Mouse (Mus musculus): ENCODE measurements at regions not wholly inside any gene's neighbourhood (a gene's known extent, or its start where the extent isn't known, plus 50 kb on each side); places are given as distances from the start of the nearest gene placed in this dataset.

DNA sequence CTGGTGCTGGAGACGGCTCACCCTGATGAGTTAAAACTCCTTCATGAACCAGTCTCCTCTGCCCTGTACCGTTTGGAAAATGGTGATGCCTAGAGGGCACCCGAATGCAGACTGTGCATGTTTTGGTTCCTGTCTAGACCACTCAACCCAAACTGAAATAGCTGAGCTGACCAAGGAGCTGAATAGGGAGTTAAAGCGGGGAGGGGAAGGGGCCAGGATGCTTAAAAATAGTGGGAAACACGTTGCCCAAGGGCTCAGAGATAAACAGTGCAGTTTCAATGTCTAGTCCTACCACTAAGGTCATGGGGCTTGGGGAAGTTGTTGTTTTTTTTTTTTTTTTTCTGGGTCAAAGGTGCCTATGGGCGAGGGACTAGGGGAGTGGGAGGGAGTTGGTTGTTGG, 348.8 kb upstream of the Sall1 start:
- Histone ChIP-seq H3K27me3 (replicated peaks; ENCODE audit: control insufficient read depth, insufficient read depth, low read length) (no peaks in the 10 kb centered on the region), H3K4me1 (ENCODE audit: control insufficient read depth, insufficient read depth, low read length) (no peaks in the 10 kb centered on the region), H3K36me3 (ENCODE audit: control insufficient read depth, insufficient read depth, low read length) (no peaks in the 10 kb centered on the region), H3K4me3 (ENCODE audit: insufficient read depth, low read depth, low read length) (no peak overlapping the region), H3K27ac (ENCODE audit: insufficient read depth, low read depth, low read length) (no peak overlapping the region)
- WGBS = 69% methylated on average over 6 of the region's 6 CpGs
- TF ChIP-seq POLR2A (IDR thresholded peaks at IDR 0.05; ENCODE audit: low read depth, low read length) (no peak), CTCF (conservative IDR thresholded peaks at IDR 0.05; ENCODE audit: insufficient read depth, insufficient read length, low read depth, low read length) (no peak)
- no peak for DNase-seq

DNA sequence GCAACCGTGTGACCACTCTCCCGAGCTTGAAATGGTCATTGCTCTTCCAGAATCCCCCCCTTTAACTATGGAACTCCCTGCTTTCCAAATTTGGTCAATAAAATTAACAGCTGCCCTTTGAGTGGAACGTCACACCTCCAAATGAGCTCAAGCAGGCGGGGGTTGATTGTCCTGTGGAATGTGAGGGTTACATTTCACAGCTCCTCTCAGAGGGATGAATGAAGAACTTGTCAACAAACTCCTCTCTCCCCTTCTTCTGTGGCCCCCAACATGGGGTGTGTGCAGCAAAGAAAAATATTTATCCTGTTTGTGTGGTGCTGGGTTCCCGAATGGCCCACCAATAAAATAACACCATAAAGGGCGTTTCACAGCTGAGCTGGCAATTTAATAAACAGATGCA, 344.8 kb upstream of the Sall1 start:
- Histone ChIP-seq H3K27me3 (replicated peaks; ENCODE audit: control insufficient read depth, insufficient read depth, low read length) (no peaks in the 10 kb centered on the region), H3K36me3 (ENCODE audit: control insufficient read depth, insufficient read depth, low read length) (no peaks in the 10 kb centered on the region), H3K4me1 (ENCODE audit: control insufficient read depth, insufficient read depth, low read length) (no peaks in the 10 kb centered on the region), H3K4me3 (ENCODE audit: insufficient read depth, low read depth, low read length) (no peak overlapping the region), H3K27ac (ENCODE audit: insufficient read depth, low read depth, low read length) (no peak overlapping the region)
- TF ChIP-seq POLR2A (IDR thresholded peaks at IDR 0.05; ENCODE audit: low read depth, low read length) = no peak
- TF ChIP-seq CTCF (conservative IDR thresholded peaks at IDR 0.05; ENCODE audit: insufficient read depth, insufficient read length, low read depth, low read length) = no peak
- DNase-seq = no peak
- 54% methylated on average over 6 of the region's 6 CpGs for WGBS

DNA sequence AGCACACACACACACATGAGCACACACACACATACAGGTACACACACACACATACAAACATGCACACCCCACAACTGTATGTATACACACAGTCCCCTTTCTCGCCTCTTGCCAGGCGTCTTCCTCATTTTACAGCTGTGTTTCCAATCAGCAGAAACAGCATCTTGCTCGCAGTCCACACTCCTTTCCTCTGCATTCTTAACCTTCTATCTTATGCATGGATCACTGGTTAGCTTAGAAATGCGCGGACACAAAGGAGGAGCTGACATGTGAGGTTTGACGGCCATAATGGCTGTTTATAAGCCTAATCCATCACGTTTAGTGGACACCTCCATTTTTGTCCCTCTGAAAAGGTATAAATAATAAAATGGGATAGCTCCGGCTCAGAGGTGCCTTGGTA, 343.3 kb upstream of the Sall1 start:
- H3K27me3 ChIP-seq (replicated peaks; ENCODE audit: control insufficient read depth, insufficient read depth, low read length) = no peaks in the 10 kb centered on the region
- H3K36me3 ChIP-seq (ENCODE audit: control insufficient read depth, insufficient read depth, low read length) = no peaks in the 10 kb centered on the region
- WGBS = 29% methylated on average over 8 of the region's 8 CpGs
- no peak overlapping the region for H3K4me3 ChIP-seq (ENCODE audit: insufficient read depth, low read depth, low read length)
- H3K27ac ChIP-seq (ENCODE audit: insufficient read depth, low read depth, low read length) = no peak overlapping the region
- DNase-seq = no peak
- TF ChIP-seq POLR2A (IDR thresholded peaks at IDR 0.05; ENCODE audit: low read depth, low read length) (no peak), CTCF (conservative IDR thresholded peaks at IDR 0.05; ENCODE audit: insufficient read depth, insufficient read length, low read depth, low read length) (no peak)
- H3K4me1 ChIP-seq (ENCODE audit: control insufficient read depth, insufficient read depth, low read length) = no peaks in the 10 kb centered on the region

DNA sequence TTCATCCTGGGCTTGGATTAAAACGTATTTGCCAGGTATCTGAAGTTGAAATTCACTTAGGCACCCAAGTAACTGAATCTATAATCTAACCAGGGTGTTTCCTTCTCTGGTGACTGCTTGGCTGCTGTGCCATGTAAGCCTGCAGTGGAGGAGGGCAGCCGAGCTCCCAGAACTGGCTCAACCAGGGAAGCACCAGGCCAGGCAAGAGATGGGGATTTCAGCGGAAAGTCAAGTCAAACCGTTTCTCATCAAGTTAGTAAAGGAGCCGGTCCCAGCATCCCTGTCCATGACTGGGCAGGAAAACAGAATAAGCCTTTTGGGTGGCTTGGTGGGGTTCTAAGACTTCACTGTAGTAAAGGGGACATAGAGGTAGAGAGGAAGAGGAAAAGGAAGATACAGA, 341.1 kb upstream of the Sall1 start:
- Histone ChIP-seq H3K4me1 (ENCODE audit: control insufficient read depth, insufficient read depth, low read length) (no peaks in the 10 kb centered on the region), H3K36me3 (ENCODE audit: control insufficient read depth, insufficient read depth, low read length) (no peaks in the 10 kb centered on the region), H3K4me3 (ENCODE audit: insufficient read depth, low read depth, low read length) (no peak overlapping the region), H3K27me3 (replicated peaks; ENCODE audit: control insufficient read depth, insufficient read depth, low read length) (no peaks in the 10 kb centered on the region), H3K27ac (ENCODE audit: insufficient read depth, low read depth, low read length) (no peak overlapping the region)
- DNase-seq = no peak
- 75% methylated on average over 5 of the region's 5 CpGs for WGBS
- TF ChIP-seq POLR2A (IDR thresholded peaks at IDR 0.05; ENCODE audit: low read depth, low read length) = no peak

DNA sequence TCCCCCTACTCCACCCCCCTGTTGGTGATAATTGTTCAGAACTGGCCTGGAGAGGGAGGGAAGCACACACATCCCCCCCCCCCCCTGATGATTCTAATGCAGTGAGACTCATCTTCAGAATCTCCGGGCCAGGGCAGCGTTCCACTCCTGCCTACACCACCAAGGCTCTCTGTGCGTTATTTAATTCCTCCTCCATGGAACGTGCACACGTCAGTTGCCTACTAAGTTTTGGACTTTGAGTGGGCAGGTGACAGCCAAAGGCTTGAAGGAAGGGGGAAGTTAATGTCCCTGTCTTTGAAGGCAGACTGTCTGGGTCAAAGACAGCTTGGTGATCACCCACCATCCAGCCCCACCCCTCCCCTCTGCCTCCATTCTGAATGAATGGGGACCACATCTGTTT, 339.8 kb upstream of the Sall1 start:
- H3K36me3 ChIP-seq (ENCODE audit: control insufficient read depth, insufficient read depth, low read length) = no peaks in the 10 kb centered on the region

DNA sequence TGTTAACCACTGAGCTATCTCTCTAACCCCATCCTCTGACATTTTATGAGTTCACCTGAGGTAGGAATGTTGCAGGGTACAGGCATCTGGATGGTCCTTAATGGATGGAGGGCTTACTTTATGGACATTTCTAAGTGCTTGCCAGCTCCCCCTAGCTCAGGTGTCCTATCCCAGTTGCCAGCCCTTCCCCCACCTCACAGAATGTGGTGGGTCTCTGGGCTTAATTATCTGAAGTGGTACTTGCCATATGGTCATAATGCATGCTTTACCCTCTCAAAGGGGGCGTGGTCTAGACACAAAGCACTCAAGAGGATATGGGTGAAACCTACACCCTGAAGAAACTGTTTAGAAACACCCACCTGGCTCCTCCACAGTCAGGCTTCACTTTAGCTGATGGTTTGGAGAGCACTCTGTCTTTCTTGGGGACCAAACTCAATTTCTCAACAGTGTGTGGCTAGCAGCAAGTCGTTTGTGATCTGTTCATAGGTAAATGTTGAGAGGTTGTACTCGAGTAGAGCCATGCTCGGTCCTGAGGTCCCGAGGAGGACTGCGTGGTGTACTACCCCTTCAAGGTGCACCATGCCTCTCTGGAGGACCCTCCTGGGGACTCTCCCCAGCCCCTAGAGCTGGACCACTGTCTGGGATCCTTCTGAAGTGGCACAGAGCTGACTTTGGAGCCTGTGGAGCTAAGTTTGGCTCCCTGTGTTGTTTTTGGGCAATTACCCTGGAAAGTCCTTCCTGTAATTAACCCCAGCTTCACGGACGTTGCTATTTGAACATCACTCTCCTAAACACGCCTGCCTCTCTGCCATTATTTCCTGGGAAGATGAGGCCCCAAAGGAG, 338.8 kb upstream of the Sall1 start:
- TF ChIP-seq CTCF (conservative IDR thresholded peaks at IDR 0.05; ENCODE audit: insufficient read depth, insufficient read length, low read depth, low read length) = no peak
- no peak for TF ChIP-seq POLR2A (IDR thresholded peaks at IDR 0.05; ENCODE audit: low read depth, low read length)
- H3K27ac ChIP-seq (ENCODE audit: insufficient read depth, low read depth, low read length) = no peak overlapping the region
- 44% methylated on average over 9 of the region's 9 CpGs for WGBS

More for the DNA sequence above, 339.8 kb upstream of the Sall1 start:
- DNase-seq = no peak
- 61% methylated on average over 5 of the region's 5 CpGs for WGBS
- no peak for TF ChIP-seq CTCF (conservative IDR thresholded peaks at IDR 0.05; ENCODE audit: insufficient read depth, insufficient read length, low read depth, low read length)
- TF ChIP-seq POLR2A (IDR thresholded peaks at IDR 0.05; ENCODE audit: low read depth, low read length) = no peak
- no peak overlapping the region for H3K4me3 ChIP-seq (ENCODE audit: insufficient read depth, low read depth, low read length)
- H3K27me3 ChIP-seq (replicated peaks; ENCODE audit: control insufficient read depth, insufficient read depth, low read length) = no peaks in the 10 kb centered on the region
- H3K27ac ChIP-seq (ENCODE audit: insufficient read depth, low read depth, low read length) = no peak overlapping the region
- no peaks in the 10 kb centered on the region for H3K4me1 ChIP-seq (ENCODE audit: control insufficient read depth, insufficient read depth, low read length)

DNA sequence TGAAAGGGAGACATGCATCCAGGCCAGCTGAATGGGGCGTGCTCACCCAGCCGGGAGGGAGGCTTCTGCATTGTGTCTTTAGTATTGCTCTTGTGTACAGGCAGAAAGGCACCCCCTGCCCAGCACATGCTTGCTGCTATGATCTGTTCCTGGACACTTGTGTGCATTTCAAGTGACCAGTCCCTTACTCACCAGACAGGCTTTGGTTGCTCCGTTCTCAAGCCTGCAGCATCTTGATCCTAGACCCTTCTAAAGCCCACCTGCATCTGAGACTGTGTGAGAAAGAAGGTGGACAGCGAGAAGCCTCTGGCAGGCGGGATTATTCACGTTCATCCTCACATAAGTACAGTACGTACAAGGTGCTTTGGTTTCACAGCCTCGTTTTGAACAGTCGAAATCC, 336.5 kb upstream of the Sall1 start:
- TF ChIP-seq CTCF (conservative IDR thresholded peaks at IDR 0.05; ENCODE audit: insufficient read depth, insufficient read length, low read depth, low read length) = no peak
- Histone ChIP-seq H3K27ac (ENCODE audit: insufficient read depth, low read depth, low read length) (no peak overlapping the region), H3K36me3 (ENCODE audit: control insufficient read depth, insufficient read depth, low read length) (no peaks in the 10 kb centered on the region), H3K27me3 (replicated peaks; ENCODE audit: control insufficient read depth, insufficient read depth, low read length) (no peaks in the 10 kb centered on the region), H3K4me3 (ENCODE audit: insufficient read depth, low read depth, low read length) (no peak overlapping the region), H3K4me1 (ENCODE audit: control insufficient read depth, insufficient read depth, low read length) (no peaks in the 10 kb centered on the region)
- 85% methylated on average over 9 of the region's 9 CpGs for WGBS
- DNase-seq = no peak

More for the DNA sequence above, 338.8 kb upstream of the Sall1 start:
- H3K36me3 ChIP-seq (ENCODE audit: control insufficient read depth, insufficient read depth, low read length) = no peaks in the 10 kb centered on the region
- H3K4me3 ChIP-seq (ENCODE audit: insufficient read depth, low read depth, low read length) = no peak overlapping the region
- DNase-seq = no peak
- no peaks in the 10 kb centered on the region for H3K4me1 ChIP-seq (ENCODE audit: control insufficient read depth, insufficient read depth, low read length)
- no peaks in the 10 kb centered on the region for H3K27me3 ChIP-seq (replicated peaks; ENCODE audit: control insufficient read depth, insufficient read depth, low read length)

Measured in kidney, adult 2 months (tissue).